Mouse (Mus musculus) embryonic facial prominence, embryonic 13.5 days (tissue): ENCODE measurements at regions not wholly inside any gene's neighbourhood (a gene's known extent, or its start where the extent isn't known, plus 50 kb on each side); places are given as distances from the start of the nearest gene placed in this dataset.

ENCODE experiments used
- ATAC-seq: fragments of 200-750 bp; cut with Nextera tagmentation; 2 replicates; pipeline ENCODE4 v1.8.0; 2017; ENCODE audit warnings: low read depth; ENCODE audit not compliant: insufficient number of reproducible peaks, insufficient read depth, low FRiP score, low TSS enrichment
- H3K27ac ChIP-seq: fragments of 300-500 bp; sonication (generic); 2 replicates; pipeline ENCODE4 v1.5.1; 2015; ENCODE audit warnings: moderate library complexity, mild to moderate bottlenecking, inconsistent platforms
- H3K27me3 ChIP-seq: fragments of 300-500 bp; sonication (generic); 2 replicates; pipeline ENCODE4 v1.6.1; 2015; ENCODE audit warnings: mild to moderate bottlenecking, inconsistent platforms
- H3K36me3 ChIP-seq: fragments of 300-500 bp; sonication (generic); 2 replicates; pipeline ENCODE4 v1.6.1; 2015; ENCODE audit warnings: mild to moderate bottlenecking, inconsistent platforms
- H3K4me1 ChIP-seq: fragments of 300-500 bp; sonication (generic); 2 replicates; pipeline ENCODE4 v1.6.1; 2015; ENCODE audit warnings: inconsistent platforms
- H3K4me2 ChIP-seq: fragments of 300-500 bp; sonication (generic); 2 replicates; pipeline ENCODE4 v1.6.1; 2015; ENCODE audit warnings: moderate library complexity, mild to moderate bottlenecking, inconsistent platforms
- H3K4me3 ChIP-seq: fragments of 300-500 bp; sonication (generic); 2 replicates; pipeline ENCODE4 v1.5.1; 2015; ENCODE audit warnings: mild to moderate bottlenecking, inconsistent platforms
- H3K9ac ChIP-seq: fragments of 300-500 bp; sonication (generic); 2 replicates; pipeline ENCODE4 v1.6.1; 2015; ENCODE audit warnings: mild to moderate bottlenecking, inconsistent platforms
- H3K9me3 ChIP-seq: fragments of 300-500 bp; sonication (generic); 2 replicates; pipeline ENCODE4 v1.6.1; 2016; ENCODE audit warnings: inconsistent platforms
- WGBS: fragments of 180-500 bp; shearing (Covaris S2); methylation state at CpG from one replicate; pipeline ENCODE4 v1.1.7; 2015; ENCODE audit warnings: mixed read lengths; 5-methylcytosine and 5-hydroxymethylcytosine counted together

DNA sequence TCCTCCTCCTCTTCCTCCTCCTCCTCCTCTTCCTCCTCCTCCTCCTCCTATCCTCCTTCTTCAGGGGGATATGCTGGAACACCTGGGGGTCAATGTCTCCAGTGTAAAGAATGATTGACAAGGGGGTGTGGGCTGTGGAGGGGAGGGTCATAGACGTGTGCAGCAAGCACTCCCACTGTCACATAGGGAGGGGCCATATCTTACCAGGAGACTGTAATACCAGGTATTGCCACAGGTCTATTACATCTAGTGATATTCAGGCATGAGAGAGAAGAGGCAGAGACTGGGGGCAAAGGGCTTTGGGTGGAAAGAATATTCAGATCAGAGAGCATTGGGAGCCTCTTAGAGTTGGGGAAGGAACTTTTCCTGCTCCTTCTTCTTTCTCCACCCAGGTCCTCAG lies 102.3 kb downstream of the Ets2 start:
- no peaks in the 10 kb centered on the region for H3K36me3 ChIP-seq
- no peaks in the 10 kb centered on the region for H3K27me3 ChIP-seq
- no peak overlapping the region for H3K9ac ChIP-seq
- no peak overlapping the region for H3K4me3 ChIP-seq
- ATAC-seq, result no peak
- no peaks in the 10 kb centered on the region for H3K9me3 ChIP-seq
- peaks cover 16% of the 10 kb centered on the region for H3K4me1 ChIP-seq
- no peak overlapping the region for H3K4me2 ChIP-seq
- H3K27ac ChIP-seq, result no peak overlapping the region
- 15% methylated on average over 1 of the region's 1 CpGs for WGBS

DNA sequence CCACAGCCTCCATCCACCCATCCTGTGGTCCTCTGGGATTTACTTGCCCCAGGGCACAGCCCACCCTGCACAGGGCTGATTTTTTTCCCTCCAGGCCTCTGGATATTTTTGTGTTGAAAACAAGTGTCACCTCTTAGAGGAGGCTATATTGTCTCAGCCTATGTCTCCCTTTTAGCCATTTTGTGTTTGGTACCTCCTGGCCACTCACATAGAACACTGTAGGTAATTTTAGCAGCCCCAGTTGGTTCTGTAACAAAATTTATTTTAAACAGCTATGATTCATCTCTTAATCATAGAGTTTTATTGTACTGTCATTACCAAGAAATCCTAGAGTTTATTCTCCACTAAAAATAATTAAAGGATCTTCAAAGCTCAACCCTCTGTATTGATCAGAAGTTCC lies 100.8 kb downstream of the Ets2 start:
- Histone ChIP-seq H3K9ac (no peak overlapping the region), H3K36me3 (no peaks in the 10 kb centered on the region), H3K4me1 (peaks cover 16% of the 10 kb centered on the region), H3K4me2 (no peak overlapping the region), H3K9me3 (no peaks in the 10 kb centered on the region), H3K4me3 (no peak overlapping the region), H3K27ac (no peak overlapping the region), H3K27me3 (no peaks in the 10 kb centered on the region)
- no peak for ATAC-seq

DNA sequence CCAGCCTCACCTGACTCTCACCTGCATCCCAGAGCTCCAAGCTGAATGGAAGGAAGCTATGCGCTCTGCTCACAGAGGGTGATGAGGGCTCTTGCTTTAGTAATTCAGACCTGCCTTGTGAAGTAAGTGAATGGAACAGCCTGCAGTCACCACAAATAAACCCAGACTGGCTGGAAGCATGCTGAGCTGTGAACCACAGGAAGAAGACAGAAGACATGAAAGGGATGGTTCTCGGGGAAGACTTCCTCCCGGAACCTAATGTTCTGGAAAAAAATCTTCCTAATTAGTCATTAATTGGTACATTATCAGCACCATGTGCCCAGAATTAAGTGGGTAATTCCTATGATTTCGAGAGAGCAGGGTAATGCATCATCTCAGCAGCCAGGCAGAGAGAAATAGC lies 100.3 kb downstream of the Ets2 start:
- Histone ChIP-seq H3K27ac (no peak overlapping the region), H3K9ac (no peak overlapping the region), H3K4me1 (peaks cover 16% of the 10 kb centered on the region), H3K9me3 (no peaks in the 10 kb centered on the region), H3K36me3 (no peaks in the 10 kb centered on the region), H3K4me2 (no peak overlapping the region), H3K27me3 (no peaks in the 10 kb centered on the region), H3K4me3 (no peak overlapping the region)
- ATAC-seq, result no peak
- WGBS, result 52% methylated on average over 4 of the region's 4 CpGs

DNA sequence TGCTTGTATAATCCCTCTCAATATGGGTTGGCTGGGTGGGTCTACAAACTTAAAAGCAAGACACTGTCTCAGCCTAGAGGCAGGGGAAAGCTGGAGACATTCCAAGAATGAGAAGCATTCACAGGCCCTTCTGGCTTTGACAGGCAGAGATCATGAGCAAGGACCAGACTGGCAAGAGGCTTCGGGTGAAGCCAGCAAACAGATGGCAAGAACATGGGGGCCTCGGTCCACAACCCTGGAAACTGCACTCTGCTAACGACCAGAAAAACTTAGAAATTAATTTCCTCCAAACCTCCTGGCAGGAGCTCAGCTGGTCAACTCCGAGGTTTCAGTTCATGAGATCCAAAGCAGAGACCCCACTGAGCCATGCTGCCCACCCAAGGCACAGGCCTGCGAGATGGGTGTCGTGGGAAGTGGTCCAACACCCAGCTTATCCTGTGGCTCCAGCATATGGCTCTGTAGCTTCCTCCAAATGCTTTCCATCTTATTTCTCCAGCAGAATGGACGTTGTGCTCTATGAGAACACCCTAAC lies 99.1 kb downstream of the Ets2 start:
- no peak overlapping the region for H3K4me3 ChIP-seq
- H3K9ac ChIP-seq, result no peak overlapping the region
- H3K4me1 ChIP-seq, result peaks cover 16% of the 10 kb centered on the region
- peak overlapping the region; percentile 16; the same call in 1 of the 2 replicates for H3K27ac ChIP-seq
- ATAC-seq, result no peak
- H3K4me2 ChIP-seq, result no peak overlapping the region
- H3K27me3 ChIP-seq, result no peaks in the 10 kb centered on the region
- no peaks in the 10 kb centered on the region for H3K9me3 ChIP-seq
- WGBS, result 58% methylated on average over 7 of the region's 7 CpGs
- no peaks in the 10 kb centered on the region for H3K36me3 ChIP-seq

DNA sequence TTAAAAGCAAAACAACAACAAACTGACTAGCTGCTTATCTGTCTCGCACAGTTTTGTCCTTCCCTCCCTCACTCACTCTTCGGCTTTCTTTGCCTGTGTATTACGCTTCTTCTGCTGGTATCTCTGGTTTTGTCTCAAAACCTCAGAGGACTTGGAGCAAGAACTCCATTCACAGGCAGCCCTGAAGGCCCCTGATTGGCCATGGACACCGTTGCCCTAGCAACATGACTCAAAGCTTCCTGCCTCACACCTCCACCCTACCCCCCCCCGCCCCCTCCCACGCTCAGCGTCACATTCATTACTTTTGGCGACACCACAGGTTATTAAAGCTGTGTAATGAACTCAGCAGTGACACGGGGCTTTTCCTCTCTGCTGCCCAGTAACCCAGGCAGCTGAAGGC lies 96.7 kb downstream of the Ets2 start:
- no peak overlapping the region for H3K9ac ChIP-seq
- H3K36me3 ChIP-seq, result no peaks in the 10 kb centered on the region
- ATAC-seq, result no peak
- WGBS, result 77% methylated on average over 9 of the region's 9 CpGs
- no peaks in the 10 kb centered on the region for H3K9me3 ChIP-seq
- no peaks in the 10 kb centered on the region for H3K27me3 ChIP-seq
- H3K4me1 ChIP-seq, result peaks cover 25% of the 10 kb centered on the region
- no peak overlapping the region for H3K4me3 ChIP-seq
- no peak overlapping the region for H3K4me2 ChIP-seq
- no peak overlapping the region for H3K27ac ChIP-seq

DNA sequence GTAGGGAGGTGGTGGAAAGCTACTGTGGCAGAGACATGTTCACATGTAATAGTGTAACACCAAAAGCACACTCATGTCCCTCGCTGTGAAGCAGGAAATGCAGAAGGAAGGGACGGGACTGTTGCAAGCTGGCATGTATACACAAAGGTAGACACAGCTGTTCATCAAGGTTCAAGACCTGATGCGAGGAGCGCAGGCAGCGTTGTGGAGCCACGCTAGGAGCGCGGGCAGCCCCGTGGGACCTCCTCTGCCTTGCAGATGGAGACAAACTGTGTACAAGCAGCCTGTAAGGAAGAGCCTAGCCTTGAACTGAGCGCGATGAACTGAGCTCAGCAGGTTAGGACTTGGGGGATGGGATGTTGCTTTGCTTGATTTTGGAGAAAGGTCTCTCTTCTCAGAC lies 96.2 kb downstream of the Ets2 start:
- no peaks in the 10 kb centered on the region for H3K9me3 ChIP-seq
- 83% methylated on average over 11 of the region's 11 CpGs for WGBS
- ATAC-seq, result no peak
- no peaks in the 10 kb centered on the region for H3K27me3 ChIP-seq
- H3K4me2 ChIP-seq, result no peak overlapping the region
- no peak overlapping the region for H3K27ac ChIP-seq
- no peak overlapping the region for H3K4me3 ChIP-seq
- peaks cover 25% of the 10 kb centered on the region for H3K4me1 ChIP-seq
- no peaks in the 10 kb centered on the region for H3K36me3 ChIP-seq
- H3K9ac ChIP-seq, result no peak overlapping the region

DNA sequence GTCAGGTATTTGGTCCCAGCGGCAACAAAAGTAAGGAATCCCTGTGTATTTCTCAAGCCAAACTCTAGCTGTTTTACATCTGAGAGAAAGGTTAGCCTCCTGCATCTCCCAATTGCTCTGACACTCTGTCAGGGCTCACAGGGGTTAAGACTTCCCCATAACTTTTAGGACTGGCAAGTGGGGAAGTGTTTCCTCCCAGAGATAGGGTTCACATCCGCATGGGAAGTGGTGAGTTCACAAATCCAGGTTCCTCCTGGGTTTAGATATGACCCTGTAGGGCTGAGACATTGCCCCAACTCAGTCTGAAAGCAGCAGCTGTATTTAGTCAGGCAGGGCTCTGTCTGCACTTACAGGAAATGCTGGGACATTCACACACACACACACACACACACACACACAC lies 95.3 kb downstream of the Ets2 start:
- Histone ChIP-seq H3K27me3 (no peaks in the 10 kb centered on the region), H3K4me3 (no peak overlapping the region), H3K4me2 (no peak overlapping the region), H3K9ac (no peak overlapping the region), H3K36me3 (no peaks in the 10 kb centered on the region), H3K4me1 (peaks cover 25% of the 10 kb centered on the region), H3K27ac (no peak overlapping the region), H3K9me3 (no peaks in the 10 kb centered on the region)
- WGBS, result 81% methylated on average over 2 of the region's 2 CpGs
- no peak for ATAC-seq

DNA sequence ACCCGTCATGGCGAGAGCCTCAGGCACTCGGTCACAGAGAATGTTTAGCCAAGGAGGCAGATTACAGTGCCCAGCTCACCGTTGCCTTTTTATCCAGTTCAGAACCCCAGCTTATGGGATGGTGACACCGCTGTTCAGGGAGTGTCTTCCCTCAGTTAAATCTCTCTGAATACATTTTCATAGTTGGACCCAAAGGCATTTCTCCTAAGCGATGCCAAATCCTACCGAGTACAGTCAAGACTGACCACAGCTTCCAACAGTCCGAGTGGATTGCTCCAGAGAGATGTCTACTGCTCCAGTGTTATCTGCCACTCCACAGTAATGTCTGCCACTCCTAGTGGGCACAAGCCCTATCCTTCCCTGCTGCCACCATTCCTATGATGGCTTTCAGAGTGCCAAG lies 93.0 kb downstream of the Ets2 start:
- peaks cover 9% of the 10 kb centered on the region for H3K4me1 ChIP-seq
- no peaks in the 10 kb centered on the region for H3K27me3 ChIP-seq
- ATAC-seq, result no peak
- H3K27ac ChIP-seq, result no peak overlapping the region
- H3K36me3 ChIP-seq, result no peaks in the 10 kb centered on the region
- H3K4me2 ChIP-seq, result 0 out of 2 replicates have a peak overlapping the region, but pooled peaks have one; percentile 25
- H3K4me3 ChIP-seq, result no peak overlapping the region
- no peaks in the 10 kb centered on the region for H3K9me3 ChIP-seq
- WGBS, result 75% methylated on average over 8 of the region's 8 CpGs
- no peak overlapping the region for H3K9ac ChIP-seq

DNA sequence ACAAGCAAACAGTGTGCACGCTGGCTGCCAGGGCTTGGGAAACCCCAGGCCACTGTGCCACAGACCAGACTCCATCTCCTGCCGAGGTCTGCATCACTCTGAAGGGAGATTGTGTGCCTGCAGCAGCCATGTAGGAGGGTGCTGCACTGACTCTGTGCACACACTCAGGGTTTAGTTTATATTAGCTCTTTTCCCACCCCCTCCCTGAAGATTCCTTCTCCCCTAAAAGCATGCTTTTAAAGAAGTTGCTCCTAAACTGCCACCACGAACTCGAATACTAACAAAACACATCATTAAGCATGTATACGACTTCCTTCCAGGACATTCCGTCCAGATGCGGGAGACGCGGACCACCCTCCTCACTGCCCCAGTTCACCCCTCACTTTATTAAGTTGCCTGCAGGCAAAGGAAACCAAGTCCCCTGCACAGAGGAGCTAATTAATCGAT lies 92.4 kb downstream of the Ets2 start:
- H3K27ac ChIP-seq, result no peak overlapping the region
- no peaks in the 10 kb centered on the region for H3K36me3 ChIP-seq
- H3K9me3 ChIP-seq, result no peaks in the 10 kb centered on the region
- peaks cover 9% of the 10 kb centered on the region for H3K4me1 ChIP-seq
- H3K27me3 ChIP-seq, result no peaks in the 10 kb centered on the region
- no peak for ATAC-seq
- no peak overlapping the region for H3K4me3 ChIP-seq
- peak overlapping the region; percentile 25; the same call in 1 of the 2 replicates for H3K4me2 ChIP-seq
- no peak overlapping the region for H3K9ac ChIP-seq
- WGBS, result 35% methylated on average over 10 of the region's 10 CpGs

DNA sequence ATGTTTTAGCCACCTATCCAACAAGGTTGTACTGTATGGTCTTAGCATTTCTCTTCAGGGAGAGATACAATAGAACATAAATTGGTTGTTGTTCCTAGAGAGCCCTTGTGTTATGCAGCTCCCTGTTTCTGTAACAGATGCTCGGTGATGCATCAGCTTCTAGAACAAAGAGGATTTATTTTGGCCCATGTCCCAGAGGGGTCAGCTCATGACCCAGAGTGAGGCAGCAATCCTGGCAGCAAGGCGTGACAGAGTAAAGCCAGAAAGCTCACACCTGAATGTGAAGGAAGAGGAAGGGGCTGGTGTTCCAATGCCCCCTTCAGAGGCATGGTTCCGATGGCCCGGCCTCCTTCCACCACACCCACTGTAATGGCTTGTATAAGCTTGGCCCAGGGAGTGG lies 88.8 kb downstream of the Ets2 start:
- H3K36me3 ChIP-seq, result no peaks in the 10 kb centered on the region
- no peaks in the 10 kb centered on the region for H3K9me3 ChIP-seq
- no peak overlapping the region for H3K4me3 ChIP-seq
- no peak overlapping the region for H3K9ac ChIP-seq
- peaks cover 9% of the 10 kb centered on the region for H3K4me1 ChIP-seq
- no peak overlapping the region for H3K4me2 ChIP-seq
- no peaks in the 10 kb centered on the region for H3K27me3 ChIP-seq
- 86% methylated on average over 4 of the region's 4 CpGs for WGBS
- H3K27ac ChIP-seq, result no peak overlapping the region
- no peak for ATAC-seq

DNA sequence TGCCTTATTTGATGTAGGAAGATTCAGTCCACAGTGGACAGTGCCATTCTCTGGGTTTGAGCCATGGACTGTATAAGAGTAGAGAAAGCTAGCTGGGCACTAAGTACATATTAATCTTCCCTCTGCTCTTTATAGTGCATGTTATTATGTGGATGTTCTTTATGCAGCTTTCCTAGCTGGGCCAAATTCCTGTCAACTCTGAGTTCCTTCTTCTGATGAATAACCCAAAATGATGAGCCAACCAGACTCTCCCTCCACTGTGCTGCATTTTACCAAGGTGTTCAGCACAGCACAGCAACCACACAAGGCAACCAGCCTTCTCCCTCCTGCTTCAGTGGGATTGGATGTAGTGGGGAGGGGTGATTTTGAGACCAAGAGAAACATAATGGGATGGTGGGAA lies 87.7 kb downstream of the Ets2 start:
- Histone ChIP-seq H3K4me1 (peaks cover 8% of the 10 kb centered on the region), H3K27me3 (no peaks in the 10 kb centered on the region), H3K9me3 (no peaks in the 10 kb centered on the region), H3K4me3 (no peak overlapping the region), H3K36me3 (no peaks in the 10 kb centered on the region), H3K9ac (no peak overlapping the region), H3K4me2 (no peak overlapping the region), H3K27ac (no peak overlapping the region)
- no peak for ATAC-seq

DNA sequence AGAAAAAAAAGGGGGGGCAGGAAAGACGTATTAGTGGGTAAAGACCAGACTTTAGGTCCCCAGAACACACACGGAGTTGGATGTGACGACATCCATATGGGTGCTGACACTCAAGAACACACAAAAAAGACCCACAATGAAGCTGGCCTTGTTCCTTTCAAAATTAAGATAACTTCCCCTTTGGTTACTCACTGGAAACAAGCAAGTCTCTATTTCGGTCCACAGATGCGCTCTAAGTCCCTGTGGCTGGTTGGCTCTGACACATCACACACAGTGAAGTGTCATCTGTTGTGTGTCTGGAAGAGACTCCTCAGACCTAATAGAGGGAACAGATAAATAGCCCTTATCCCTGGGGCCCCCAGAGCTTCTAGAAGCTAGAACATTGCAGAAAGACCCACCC lies 79.8 kb downstream of the Ets2 start:
- Histone ChIP-seq H3K4me2 (no peak overlapping the region), H3K4me1 (peaks cover 24% of the 10 kb centered on the region; the same call in 1 of the 2 replicates), H3K36me3 (no peaks in the 10 kb centered on the region), H3K9ac (no peak overlapping the region), H3K27ac (no peak overlapping the region), H3K4me3 (no peak overlapping the region), H3K27me3 (no peaks in the 10 kb centered on the region), H3K9me3 (no peaks in the 10 kb centered on the region)
- no peak for ATAC-seq
- WGBS, result 83% methylated on average over 5 of the region's 5 CpGs

DNA sequence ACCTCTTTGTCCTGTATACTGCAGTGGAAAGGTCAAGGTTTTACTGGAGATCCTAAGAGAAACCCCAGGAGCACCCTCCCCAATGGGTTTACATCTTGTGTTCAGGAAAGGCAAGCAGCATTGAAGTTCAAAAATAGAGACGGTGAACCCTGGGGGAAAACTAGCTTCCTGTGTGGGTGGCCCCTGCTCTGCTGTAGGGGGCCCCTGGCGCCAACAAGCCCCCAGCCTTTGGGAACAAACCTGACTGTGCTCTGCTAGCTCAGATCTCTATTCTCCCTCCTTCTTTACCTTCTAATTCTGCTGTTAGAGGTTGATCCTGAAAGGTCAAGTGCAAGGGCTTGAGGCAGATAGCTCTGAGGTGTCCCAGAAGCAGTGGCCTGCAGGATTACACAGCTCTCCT lies 78.6 kb downstream of the Ets2 start:
- Histone ChIP-seq H3K27ac (no peak overlapping the region), H3K4me2 (no peak overlapping the region), H3K36me3 (no peaks in the 10 kb centered on the region), H3K9me3 (no peaks in the 10 kb centered on the region), H3K27me3 (no peaks in the 10 kb centered on the region), H3K4me1 (peaks cover 24% of the 10 kb centered on the region; the same call in 1 of the 2 replicates), H3K9ac (no peak overlapping the region), H3K4me3 (no peak overlapping the region)
- ATAC-seq, result no peak
- WGBS, result 61% methylated on average over 2 of the region's 2 CpGs
